Mouse (Mus musculus) liver, adult 2 months (tissue): Measurements from ENCODE around the gene Klhl22. TPM values are rescaled to one million over a fixed set of nuclear protein-coding genes. Genes with fewer than 3 reads are reported as not detected.

Experiments
- DNase-seq: peaks from one replicate; pipeline ENCODE4 v3.0.0-alpha.2; 2011; ENCODE audit warnings: low read depth, low spot score; ENCODE audit errors: extremely low read depth
- H3K27ac ChIP-seq: fragments of 200-500 bp; replicated peaks from 2 replicates; pipeline ENCODE4 v1.5.1; 2012; ENCODE audit warnings: low read depth, mild to moderate bottlenecking, control low read depth, inconsistent platforms, low read length; ENCODE audit not compliant: insufficient read depth
- H3K27me3 ChIP-seq: fragments of 200-500 bp; 2 replicates; pipeline ENCODE4 v1.6.1; 2012; ENCODE audit warnings: mild to moderate bottlenecking, moderate library complexity, low read length, inconsistent platforms; ENCODE audit not compliant: control insufficient read depth, insufficient read depth
- H3K36me3 ChIP-seq: fragments of 200-500 bp; 2 replicates; pipeline ENCODE4 v1.6.1; 2012; ENCODE audit warnings: low read length, inconsistent platforms; ENCODE audit not compliant: control insufficient read depth, insufficient read depth
- H3K4me1 ChIP-seq: fragments of 200-500 bp; 2 replicates; pipeline ENCODE4 v1.6.1; 2011; ENCODE audit warnings: low read length; ENCODE audit not compliant: control insufficient read depth, insufficient read depth
- H3K4me3 ChIP-seq: fragments of 200-500 bp; 2 replicates; pipeline ENCODE4 v1.5.1; 2011; ENCODE audit warnings: low read depth, mild to moderate bottlenecking, control low read depth, low read length, moderate library complexity; ENCODE audit not compliant: insufficient read depth
- H3K79me2 ChIP-seq: fragments of 200-500 bp; 2 replicates; pipeline ENCODE4 v1.6.1; 2012; ENCODE audit warnings: inconsistent platforms, mild to moderate bottlenecking, low read length, moderate library complexity; ENCODE audit not compliant: control insufficient read depth, insufficient read depth
- H3K9ac ChIP-seq: fragments of 200-500 bp; 2 replicates; pipeline ENCODE4 v1.6.1; 2012; ENCODE audit warnings: low read depth, mild to moderate bottlenecking, control low read depth, inconsistent platforms, low read length
- CTCF ChIP-seq: fragments of 200-500 bp; IDR thresholded peaks from 2 replicates; pipeline ENCODE4 v1.5.1; 2011; ENCODE audit warnings: low read depth, low read length, control low read depth
- POLR2A ChIP-seq: fragments of 200-500 bp; IDR thresholded peaks from 2 replicates; pipeline ENCODE4 v1.6.1; 2011; ENCODE audit warnings: low read length, control low read depth; ENCODE audit not compliant: insufficient read depth; ENCODE audit errors: extremely low read depth
- WGBS: fragments of 180-500 bp; shearing (Covaris S2); methylation state at CpG from one replicate; pipeline ENCODE4 v1.1.7; 2018; 5-methylcytosine and 5-hydroxymethylcytosine counted together
- polyA plus RNA-seq: library from polyadenylated mRNA; depleted of rRNA; stranded (reverse); fragments of >200 nt; gene quantifications from 2 replicates; pipeline ENCODE4 v1.2.3, GENCODE M21; 2012
- total RNA-seq: library from RNA; depleted of rRNA; stranded (reverse); fragments of >200 nt; gene quantifications from 2 replicates; pipeline ENCODE4 v1.2.3, GENCODE M21; 2014

Gene Klhl22
- total and polyA plus RNA-seq, 2 experiments: 10.2 to 28.2 TPM

- WGBS: 70% methylated on average over 1 of the region's 1 CpGs
Measured at GRCm38 (mm10) chr16:17723325-17723626, 36.1 kb upstream of the Klhl22 start.

DNA sequence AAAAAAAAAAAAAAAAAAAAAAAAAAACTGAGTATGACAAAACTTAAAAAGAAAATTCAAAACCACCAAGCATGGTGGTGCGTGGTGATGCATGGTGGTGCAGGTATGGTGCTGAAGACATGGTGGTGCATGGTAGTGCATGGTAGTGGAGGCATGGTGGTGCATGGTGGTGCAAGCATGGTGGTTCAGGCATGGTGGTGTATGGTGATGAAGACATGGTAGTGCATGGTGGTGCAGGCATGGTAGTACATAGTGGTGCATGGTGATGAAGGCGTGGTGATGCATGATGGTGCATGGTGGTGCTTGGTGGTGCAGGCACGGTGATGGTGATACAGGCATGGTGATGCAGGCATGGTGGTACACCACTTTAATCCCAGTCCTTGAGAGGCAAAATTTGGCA lies 35.0 kb upstream of the Klhl22 start:
- Histone ChIP-seq H3K79me2 (peaks cover 14% of the 10 kb centered on the region; the same call in 1 of the 2 replicates), H3K27ac (no peak overlapping the region), H3K4me3 (no peak overlapping the region), H3K27me3 (no peaks in the 10 kb centered on the region), H3K4me1 (peaks cover 13% of the 10 kb centered on the region), H3K9ac (no peak overlapping the region), H3K36me3 (no peaks in the 10 kb centered on the region)
- no peak for DNase-seq
- WGBS: 98% methylated on average over 3 of the region's 3 CpGs
- peak; percentile 4; the same call in 1 of the 2 replicates for TF ChIP-seq CTCF
- TF ChIP-seq POLR2A: no peak

More at GRCm38 (mm10) chr16:17723325-17723626, 36.1 kb upstream of the Klhl22 start:
- Histone ChIP-seq H3K4me1 (peaks cover 13% of the 10 kb centered on the region), H3K4me3 (no peak overlapping the region), H3K27me3 (no peaks in the 10 kb centered on the region), H3K27ac (no peak overlapping the region), H3K36me3 (no peaks in the 10 kb centered on the region), H3K79me2 (peaks cover 16% of the 10 kb centered on the region; the same call in 1 of the 2 replicates), H3K9ac (no peak overlapping the region)
- no peak for DNase-seq
- TF ChIP-seq POLR2A (no peak), CTCF (no peak)

- peak overlapping the region; percentile 38; the same call in 1 of the 2 replicates for H3K27ac ChIP-seq
- H3K4me1 ChIP-seq: peaks cover 2% of the 10 kb centered on the region; the same call in 1 of the 2 replicates
- no peaks in the 10 kb centered on the region for H3K36me3 ChIP-seq
- H3K79me2 ChIP-seq: peaks cover 4% of the 10 kb centered on the region; the same call in 1 of the 2 replicates
- TF ChIP-seq POLR2A (no peak), CTCF (peak; percentile 73)
- peak overlapping the region; percentile 77 for H3K9ac ChIP-seq
- DNase-seq: peak; percentile 76
- H3K4me3 ChIP-seq: no peak overlapping the region
- WGBS: 14% methylated on average over 5 of the region's 5 CpGs
- no peaks in the 10 kb centered on the region for H3K27me3 ChIP-seq
Measured at GRCm38 (mm10) chr16:17727179-17727861, 32.1 kb upstream of the Klhl22 start.

GRCm38 (mm10) chr16:17729974-17730373 lies 29.4 kb upstream of the Klhl22 start:
- no peak for DNase-seq
- Histone ChIP-seq H3K27me3 (0 out of 2 replicates have a peak, but pooled peaks cover 3% of the 10 kb centered on the region), H3K4me3 (no peak overlapping the region), H3K79me2 (no peaks in the 10 kb centered on the region), H3K36me3 (no peaks in the 10 kb centered on the region), H3K27ac (no peak overlapping the region), H3K4me1 (peaks cover 2% of the 10 kb centered on the region; the same call in 1 of the 2 replicates), H3K9ac (no peak overlapping the region)
- TF ChIP-seq CTCF: no peak
- TF ChIP-seq POLR2A: no peak

- peaks cover 1% of the 10 kb centered on the region; the same call in 1 of the 2 replicates for H3K4me1 ChIP-seq
- no peak overlapping the region for H3K4me3 ChIP-seq
- H3K27ac ChIP-seq: no peak overlapping the region
- H3K79me2 ChIP-seq: no peaks in the 10 kb centered on the region
- H3K27me3 ChIP-seq: 0 out of 2 replicates have a peak, but pooled peaks cover 3% of the 10 kb centered on the region
- TF ChIP-seq CTCF (no peak), POLR2A (no peak)
- no peaks in the 10 kb centered on the region for H3K36me3 ChIP-seq
- no peak for DNase-seq
- WGBS: 49% methylated on average over 3 of the region's 3 CpGs
- no peak overlapping the region for H3K9ac ChIP-seq
Measured at GRCm38 (mm10) chr16:17732021-17732420, 27.4 kb upstream of the Klhl22 start.

GRCm38 (mm10) chr16:17732431-17732830 lies 27.0 kb upstream of the Klhl22 start:
- Histone ChIP-seq H3K79me2 (no peaks in the 10 kb centered on the region), H3K4me3 (no peak overlapping the region), H3K27me3 (0 out of 2 replicates have a peak, but pooled peaks cover 3% of the 10 kb centered on the region), H3K27ac (no peak overlapping the region), H3K36me3 (no peaks in the 10 kb centered on the region), H3K9ac (no peak overlapping the region), H3K4me1 (no peaks in the 10 kb centered on the region)
- DNase-seq: no peak
- no peak for TF ChIP-seq CTCF
- WGBS: 70% methylated on average over 6 of the region's 6 CpGs
